Mouse (Mus musculus) neural tube, embryonic 13.5 days (tissue): ENCODE results near the gene Gm10663. TPM values are rescaled to one million over a fixed set of nuclear protein-coding genes. Genes with fewer than 3 reads are reported as not detected.

Experiments used
- ATAC-seq: fragments of 200-750 bp; cut with Nextera tagmentation; 2 replicates; pipeline ENCODE4 v1.8.0; 2017; ENCODE audit warnings: low read depth, mild to moderate bottlenecking, moderate TSS enrichment, moderate library complexity
- H3K27ac ChIP-seq: fragments of 300-500 bp; sonication (generic); replicated peaks from 2 replicates; pipeline ENCODE4 v1.5.1; 2015; ENCODE audit warnings: moderate library complexity, mild to moderate bottlenecking, inconsistent platforms
- H3K27me3 ChIP-seq: fragments of 300-500 bp; sonication (generic); 2 replicates; pipeline ENCODE4 v1.6.1; 2015; ENCODE audit warnings: mild to moderate bottlenecking, inconsistent platforms
- H3K36me3 ChIP-seq: fragments of 300-500 bp; sonication (generic); 2 replicates; pipeline ENCODE4 v1.6.1; 2015; ENCODE audit warnings: mild to moderate bottlenecking, inconsistent platforms
- H3K4me1 ChIP-seq: fragments of 300-500 bp; sonication (generic); replicated peaks from 2 replicates; pipeline ENCODE4 v1.6.1; 2015; ENCODE audit warnings: inconsistent platforms
- H3K4me2 ChIP-seq: fragments of 300-500 bp; sonication (generic); 2 replicates; pipeline ENCODE4 v1.6.1; 2015; ENCODE audit warnings: inconsistent platforms, mild to moderate bottlenecking, moderate library complexity
- H3K4me3 ChIP-seq: fragments of 300-500 bp; sonication (generic); 2 replicates; pipeline ENCODE4 v1.5.1; 2015; ENCODE audit warnings: mild to moderate bottlenecking, inconsistent platforms
- H3K9ac ChIP-seq: fragments of 300-500 bp; sonication (generic); 2 replicates; pipeline ENCODE4 v1.6.1; 2015; ENCODE audit warnings: moderate library complexity, mild to moderate bottlenecking, inconsistent platforms
- H3K9me3 ChIP-seq: fragments of 300-500 bp; sonication (generic); 2 replicates; pipeline ENCODE4 v1.6.1; 2016; ENCODE audit warnings: inconsistent platforms
- WGBS: fragments of 180-500 bp; shearing (Covaris S2); methylation state at CpG from one replicate; pipeline ENCODE4 v1.1.7; 2015; 5-methylcytosine and 5-hydroxymethylcytosine counted together
- polyA plus RNA-seq: library from polyadenylated mRNA; unstranded; fragments of >200 nt; fragmentation: Nextera tagmentation; extraction: Ambion mirVana; gene quantifications from 2 replicates; pipeline ENCODE4 v1.2.1, GENCODE M21; 2015

The Gm10663 gene
- polyA plus RNA-seq: not detected in 2 replicates

DNA sequence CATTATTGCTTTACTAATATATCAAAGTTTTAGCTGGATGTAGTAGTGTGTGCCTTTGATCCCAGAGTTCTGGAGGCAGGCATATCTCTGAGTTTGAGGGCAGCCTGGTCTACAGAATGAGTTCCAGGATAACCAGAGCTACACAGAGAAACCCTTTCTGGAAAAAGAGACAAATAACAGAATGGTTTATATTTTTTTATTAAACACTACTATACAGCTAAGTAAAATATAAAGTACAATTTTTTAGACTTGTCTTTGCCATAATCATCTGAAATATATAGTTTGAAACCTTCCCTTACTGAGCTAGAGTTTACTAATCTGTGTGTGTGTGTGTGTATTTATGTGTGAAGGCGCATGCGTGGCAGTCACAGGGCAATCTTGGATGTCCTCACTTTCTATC lies at the start of gene Gm10663:
Gene Gm10663 (plus strand): TSS at position 301 of the 400 bp plus-strand sequence.
- no peaks in the 10 kb centered on the region for H3K4me1 ChIP-seq
- no peak within 1 kb of the TSS for H3K4me2 ChIP-seq
- no peak within 1 kb of the TSS for H3K9ac ChIP-seq
- no peaks in the 10 kb centered on the region for H3K36me3 ChIP-seq
- 88% methylated on average over 2 of the region's 2 CpGs for WGBS
- ATAC-seq: no peak
- no peaks in the 10 kb centered on the region for H3K27me3 ChIP-seq
- H3K9me3 ChIP-seq: no peaks in the 10 kb centered on the region
- H3K27ac ChIP-seq: no peak within 1 kb of the TSS
- H3K4me3 ChIP-seq: no peak within 1 kb of the TSS

DNA sequence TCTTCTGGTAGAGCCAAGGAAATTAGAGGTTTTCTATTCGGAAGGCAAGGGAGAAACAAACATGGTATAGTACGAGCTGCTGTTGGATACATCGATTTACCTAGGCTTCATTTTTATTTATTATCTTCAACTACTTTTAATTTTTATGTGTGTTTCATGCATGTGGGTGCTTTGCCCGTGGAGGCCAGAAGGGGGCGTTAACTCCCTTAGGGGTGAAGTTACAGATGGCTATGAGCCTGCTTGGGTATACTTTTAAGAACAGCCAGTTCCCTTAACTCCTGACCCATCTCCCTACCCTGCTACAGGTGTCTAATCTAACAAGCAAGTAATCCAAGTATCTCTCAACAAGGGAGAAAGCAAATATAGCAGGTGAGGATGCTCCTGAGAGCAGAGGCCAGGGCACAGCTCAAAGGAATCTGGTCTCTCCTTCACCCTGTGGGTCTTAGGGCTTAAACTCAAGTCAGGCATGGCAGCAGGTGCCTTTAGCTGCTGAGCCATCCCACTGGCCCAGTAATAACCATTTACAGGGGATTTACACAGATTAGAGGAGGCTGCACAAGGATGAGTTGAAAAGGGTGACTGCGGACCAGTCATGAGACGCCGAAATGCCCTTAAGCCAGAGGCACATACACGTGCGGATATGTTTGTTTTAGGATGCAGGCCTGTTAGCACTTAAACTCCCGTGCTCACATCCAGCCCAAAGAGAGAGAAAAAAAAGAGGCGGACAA lies 45.7 kb upstream of the Gm10663 start:
- H3K4me1 ChIP-seq: 0 out of 2 replicates have a peak, but pooled peaks cover 7% of the 10 kb centered on the region
- no peak for ATAC-seq
- H3K9ac ChIP-seq: no peak overlapping the region
- no peaks in the 10 kb centered on the region for H3K36me3 ChIP-seq
- H3K27ac ChIP-seq: no peak overlapping the region
- no peaks in the 10 kb centered on the region for H3K9me3 ChIP-seq
- H3K4me3 ChIP-seq: no peak overlapping the region
- no peak overlapping the region for H3K4me2 ChIP-seq
- 90% methylated on average over 12 of the region's 12 CpGs for WGBS
- no peaks in the 10 kb centered on the region for H3K27me3 ChIP-seq

GRCm38 (mm10) chr8:65029776-65030175 lies 45.1 kb upstream of the Gm10663 start:
- Histone ChIP-seq H3K4me3 (no peak overlapping the region), H3K36me3 (no peaks in the 10 kb centered on the region), H3K9ac (no peak overlapping the region), H3K27me3 (no peaks in the 10 kb centered on the region), H3K4me1 (peaks cover 13% of the 10 kb centered on the region; the same call in 1 of the 2 replicates), H3K4me2 (no peak overlapping the region), H3K27ac (no peak overlapping the region), H3K9me3 (no peaks in the 10 kb centered on the region)
- no peak for ATAC-seq
- 87% methylated on average over 4 of the region's 4 CpGs for WGBS

DNA sequence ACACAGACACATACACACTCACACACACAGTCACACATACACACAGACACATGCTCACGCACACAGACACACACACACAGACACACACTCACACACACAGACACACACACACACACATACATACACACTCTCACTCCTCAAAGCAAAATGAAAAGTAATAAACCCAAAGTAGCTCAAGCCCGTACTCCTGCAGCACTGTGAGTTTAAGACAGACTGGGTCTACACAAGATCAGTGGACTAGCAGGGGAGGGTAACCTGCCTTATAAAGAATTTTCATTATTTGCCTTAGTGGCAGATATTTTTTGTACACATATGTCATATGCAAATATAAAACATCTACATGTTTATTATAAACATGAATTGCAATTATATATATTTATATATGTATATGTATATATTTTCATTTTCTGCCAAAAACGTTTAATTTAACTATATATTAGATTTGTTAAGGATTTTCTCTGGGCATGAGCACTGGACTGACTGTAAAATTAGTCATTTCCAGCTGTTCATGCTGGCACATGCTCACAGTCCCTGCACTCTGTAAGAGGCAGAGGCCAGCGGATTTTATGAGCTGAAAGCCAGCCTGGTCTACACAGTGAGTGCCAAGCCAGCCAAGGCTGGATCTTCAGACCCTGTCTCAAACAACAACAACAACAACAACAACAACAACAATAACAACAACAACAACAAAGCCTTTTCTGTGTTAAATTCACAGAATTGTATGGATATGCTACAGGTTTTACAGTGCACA lies 43.9 kb upstream of the Gm10663 start:
- 79% methylated on average over 4 of the region's 4 CpGs for WGBS
- no peak for ATAC-seq

GRCm38 (mm10) chr8:65032107-65032506 lies 42.7 kb upstream of the Gm10663 start:
- Histone ChIP-seq H3K9ac (no peak overlapping the region), H3K27ac (no peak overlapping the region), H3K27me3 (no peaks in the 10 kb centered on the region), H3K4me2 (no peak overlapping the region), H3K4me1 (peaks cover 32% of the 10 kb centered on the region), H3K9me3 (no peaks in the 10 kb centered on the region), H3K4me3 (no peak overlapping the region), H3K36me3 (no peaks in the 10 kb centered on the region)
- no peak for ATAC-seq
- 87% methylated on average over 1 of the region's 1 CpGs for WGBS

More for the DNA sequence above, 43.9 kb upstream of the Gm10663 start:
- Histone ChIP-seq H3K27me3 (no peaks in the 10 kb centered on the region), H3K4me3 (no peak overlapping the region), H3K27ac (no peak overlapping the region), H3K4me1 (peaks cover 22% of the 10 kb centered on the region), H3K4me2 (no peak overlapping the region), H3K36me3 (no peaks in the 10 kb centered on the region), H3K9ac (no peak overlapping the region), H3K9me3 (no peaks in the 10 kb centered on the region)

DNA sequence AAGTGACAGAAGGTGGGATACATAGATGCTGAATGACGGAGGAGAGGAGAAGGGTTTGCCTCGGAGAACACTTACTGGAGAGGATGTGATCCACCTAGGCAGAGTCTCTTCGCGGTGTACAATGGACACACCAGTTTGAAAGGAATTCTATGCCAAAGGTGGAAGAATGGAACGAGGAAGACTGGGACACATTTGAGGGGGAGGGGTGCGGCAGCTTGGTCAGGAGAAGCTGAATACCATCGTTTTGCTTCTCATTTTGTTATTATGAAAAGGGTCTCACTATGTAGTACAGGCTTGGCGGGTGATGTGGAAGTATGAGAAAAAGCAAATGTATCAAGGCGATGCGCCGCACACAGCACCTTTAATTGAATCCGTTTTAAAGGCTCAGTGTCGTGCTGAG lies 41.8 kb upstream of the Gm10663 start:
- H3K4me3 ChIP-seq: no peak overlapping the region
- peaks cover 37% of the 10 kb centered on the region for H3K4me1 ChIP-seq
- WGBS: 82% methylated on average over 13 of the region's 13 CpGs

DNA sequence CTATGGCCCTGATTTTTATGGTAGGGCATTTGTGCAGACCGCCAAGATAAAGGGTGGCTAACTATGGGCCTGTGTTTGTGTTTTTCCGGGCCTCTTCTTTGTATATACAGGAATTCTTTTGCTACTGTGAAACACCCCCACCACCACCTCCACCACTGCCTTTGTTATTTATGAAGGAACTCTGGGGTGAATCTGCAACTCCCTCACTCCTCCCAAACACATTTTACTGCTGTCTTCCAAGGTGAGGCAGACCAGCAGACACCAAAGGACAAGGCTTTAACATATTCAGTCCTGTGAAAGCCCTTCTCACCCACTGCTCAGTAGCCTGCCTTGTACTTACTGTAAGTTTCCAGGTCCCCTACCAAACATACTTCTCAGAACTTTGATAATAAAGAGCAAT lies 40.7 kb upstream of the Gm10663 start:
- Histone ChIP-seq H3K27me3 (no peaks in the 10 kb centered on the region), H3K36me3 (no peaks in the 10 kb centered on the region), H3K4me3 (no peak overlapping the region), H3K9ac (no peak overlapping the region), H3K4me2 (no peak overlapping the region), H3K27ac (no peak overlapping the region), H3K9me3 (no peaks in the 10 kb centered on the region), H3K4me1 (peaks cover 37% of the 10 kb centered on the region)
- no peak for ATAC-seq
- WGBS: 9% methylated on average over 2 of the region's 2 CpGs

More for the DNA sequence above, 41.8 kb upstream of the Gm10663 start:
- no peak overlapping the region for H3K27ac ChIP-seq
- H3K36me3 ChIP-seq: no peaks in the 10 kb centered on the region
- no peak for ATAC-seq
- no peaks in the 10 kb centered on the region for H3K27me3 ChIP-seq
- no peak overlapping the region for H3K9ac ChIP-seq
- no peaks in the 10 kb centered on the region for H3K9me3 ChIP-seq
- H3K4me2 ChIP-seq: no peak overlapping the region

DNA sequence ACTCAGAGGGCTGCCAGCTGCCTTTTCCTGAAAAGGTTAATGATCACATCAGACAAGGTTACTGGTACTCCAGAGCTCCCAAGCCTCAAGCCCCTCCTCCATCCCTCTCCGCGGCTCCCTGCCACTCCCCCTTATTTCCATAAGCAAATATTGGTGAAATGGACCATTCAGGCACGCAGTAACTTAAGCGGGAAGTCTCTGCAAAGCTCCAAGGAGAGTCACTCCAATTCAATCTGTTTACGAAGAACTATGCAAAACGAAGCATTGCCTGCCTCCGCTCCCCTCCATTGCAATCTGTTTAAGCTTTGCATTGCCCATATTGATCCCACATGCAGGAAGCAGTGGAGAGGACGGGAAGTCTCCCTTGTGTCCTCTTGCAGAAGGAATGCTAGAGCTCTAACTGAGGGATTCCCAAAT lies 37.7 kb upstream of the Gm10663 start, which contains the start of gene Apela:
Gene Apela (minus strand): TSS at position 220 of the 417 bp plus-strand sequence.
- Histone ChIP-seq H3K36me3 (no peaks in the 10 kb centered on the region), H3K4me3 (peak within 1 kb of the TSS; percentile 34), H3K9ac (peak within 1 kb of the TSS; percentile 49; the same call in 1 of the 2 replicates), H3K4me1 (peaks cover 37% of the 10 kb centered on the region), H3K9me3 (no peaks in the 10 kb centered on the region), H3K27ac (no peak within 1 kb of the TSS), H3K4me2 (peak within 1 kb of the TSS; percentile 59), H3K27me3 (no peaks in the 10 kb centered on the region)
- peak; percentile 70 for ATAC-seq
- WGBS: under 1% methylated on average over 8 of the region's 8 CpGs

GRCm38 (mm10) chr8:65046565-65046964 lies 28.3 kb upstream of the Gm10663 start:
- H3K27me3 ChIP-seq: no peaks in the 10 kb centered on the region
- H3K4me1 ChIP-seq: no peaks in the 10 kb centered on the region
- H3K4me2 ChIP-seq: 0 out of 2 replicates have a peak overlapping the region, but pooled peaks have one; percentile 4
- H3K9me3 ChIP-seq: no peaks in the 10 kb centered on the region
- H3K9ac ChIP-seq: no peak overlapping the region
- H3K27ac ChIP-seq: 0 out of 2 replicates have a peak overlapping the region, but pooled peaks have one; percentile 38
- no peaks in the 10 kb centered on the region for H3K36me3 ChIP-seq
- no peak for ATAC-seq
- 32% methylated on average over 5 of the region's 5 CpGs for WGBS
- H3K4me3 ChIP-seq: no peak overlapping the region

GRCm38 (mm10) chr8:65047193-65047592 lies 27.6 kb upstream of the Gm10663 start:
- Histone ChIP-seq H3K9ac (no peak overlapping the region), H3K36me3 (no peaks in the 10 kb centered on the region), H3K4me3 (no peak overlapping the region), H3K27ac (no peak overlapping the region), H3K4me2 (no peak overlapping the region), H3K4me1 (no peaks in the 10 kb centered on the region), H3K27me3 (no peaks in the 10 kb centered on the region), H3K9me3 (no peaks in the 10 kb centered on the region)
- WGBS: 94% methylated on average over 4 of the region's 4 CpGs
- no peak for ATAC-seq

DNA sequence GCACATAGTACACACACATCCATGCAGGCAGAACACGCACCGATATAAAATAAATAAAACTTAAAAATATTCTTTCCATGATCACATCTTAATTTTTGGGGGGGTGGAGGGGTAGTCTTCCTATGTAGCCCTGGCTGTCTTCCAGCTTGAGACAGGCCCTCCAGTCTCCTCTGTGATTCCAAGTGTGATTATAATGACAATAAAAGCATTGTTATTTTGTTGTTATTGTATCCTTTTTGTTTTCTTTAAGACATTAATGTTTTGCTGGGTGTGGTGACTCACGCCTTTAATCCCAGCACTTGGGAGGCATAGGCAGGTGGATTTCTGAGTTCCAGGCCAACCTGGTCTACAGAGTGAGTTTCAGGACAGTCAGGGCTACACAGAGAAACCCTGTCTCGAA lies 27.0 kb upstream of the Gm10663 start:
- H3K9ac ChIP-seq: no peak overlapping the region
- H3K27ac ChIP-seq: no peak overlapping the region
- H3K27me3 ChIP-seq: no peaks in the 10 kb centered on the region
- no peak overlapping the region for H3K4me3 ChIP-seq
- no peaks in the 10 kb centered on the region for H3K9me3 ChIP-seq
- WGBS: 76% methylated on average over 4 of the region's 4 CpGs
- no peaks in the 10 kb centered on the region for H3K4me1 ChIP-seq
- ATAC-seq: no peak
- no peaks in the 10 kb centered on the region for H3K36me3 ChIP-seq
- no peak overlapping the region for H3K4me2 ChIP-seq

DNA sequence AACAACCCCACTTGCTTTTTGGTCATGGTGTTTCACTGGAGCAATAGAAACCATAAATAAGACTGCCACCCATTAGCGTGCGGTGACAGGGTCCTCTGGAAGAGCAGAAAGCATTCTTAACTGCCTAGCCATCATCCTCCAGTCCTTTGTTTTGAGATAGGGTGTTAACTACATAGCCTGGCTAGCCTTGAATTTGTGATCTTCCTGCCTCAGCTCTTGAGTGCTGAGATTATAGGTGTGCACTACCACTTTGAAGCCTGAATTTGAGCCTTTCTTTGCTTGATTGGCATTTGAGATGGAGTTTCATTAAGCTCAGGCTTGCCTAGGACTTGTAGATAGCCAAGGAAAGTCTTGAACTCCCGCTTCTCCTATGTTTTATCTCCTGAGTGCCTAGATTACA lies 21.3 kb upstream of the Gm10663 start:
- WGBS: 42% methylated on average over 3 of the region's 3 CpGs
- no peak for ATAC-seq
- no peak overlapping the region for H3K4me3 ChIP-seq

More for the DNA sequence above, 21.3 kb upstream of the Gm10663 start:
- Histone ChIP-seq H3K9ac (no peak overlapping the region), H3K4me1 (peaks cover 8% of the 10 kb centered on the region; the same call in 1 of the 2 replicates), H3K4me2 (no peak overlapping the region), H3K9me3 (no peaks in the 10 kb centered on the region), H3K27me3 (no peaks in the 10 kb centered on the region), H3K27ac (no peak overlapping the region), H3K36me3 (no peaks in the 10 kb centered on the region)
